Comparison of ENCODE assay signal across 8 mouse cellular contexts in the genomic region with DNA sequence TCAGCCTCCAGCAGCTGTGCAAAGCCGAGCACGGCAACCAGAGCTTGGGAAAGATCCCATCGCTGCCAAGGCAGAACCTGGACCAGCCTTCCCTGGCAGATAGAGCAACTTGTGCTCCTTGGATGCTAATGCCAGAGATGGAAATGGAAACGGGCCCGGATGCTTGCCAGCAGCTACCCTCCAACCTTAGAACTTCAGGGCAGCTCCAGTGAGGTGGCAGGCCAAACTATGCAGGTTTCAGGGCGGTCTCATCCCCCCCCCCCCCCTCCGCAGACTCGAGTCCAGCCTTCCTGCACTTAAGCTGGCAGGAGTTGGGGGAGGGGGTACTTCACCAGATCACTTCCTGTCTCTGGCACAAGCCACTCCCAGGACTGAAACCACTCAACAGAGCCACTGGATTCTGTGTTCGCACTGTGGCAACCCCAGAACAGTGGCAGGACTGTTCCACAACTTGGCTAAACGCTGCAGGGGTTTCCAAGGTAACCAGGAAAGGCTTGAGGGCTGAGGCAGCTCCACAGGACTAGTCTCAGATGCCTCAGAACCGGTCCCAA. TPM values are rescaled to one million over a fixed set of nuclear protein-coding genes. Genes with fewer than 3 reads are reported as not detected.
DNase-seq lines count a peak whose midpoint lies in the region; ATAC-seq and TF ChIP-seq lines count a peak whose summit lies in the region.

No protein-coding gene starts in this region.

- no peak for TF ChIP-seq CTCF in lung, postnatal 0 days (IDR thresholded peaks at IDR 0.05)

- H3K27me3 ChIP-seq in forebrain, embryonic 15.5 days = no peaks in the 10 kb centered on the region
- H3K27me3 ChIP-seq in lung, postnatal 0 days (replicated peaks; ENCODE audit: insufficient read depth, low read length) = no peaks in the 10 kb centered on the region

- no peak overlapping the region for H3K9ac ChIP-seq in forebrain, embryonic 15.5 days (replicated peaks)
- no peak overlapping the region for H3K9ac ChIP-seq in lung, postnatal 0 days (replicated peaks; ENCODE audit: low read depth)

- peak; percentile 60 for ATAC-seq in forebrain, embryonic 15.5 days (replicated peaks)
- ATAC-seq in inflammation-experienced regulatory T-cells, adult 6 months = peak; percentile 56
- peak; percentile 83 for ATAC-seq in lung, postnatal 0 days

- peaks cover 31% of the 10 kb centered on the region for H3K4me1 ChIP-seq in forebrain, embryonic 15.5 days
- H3K4me1 ChIP-seq in lung, postnatal 0 days (ENCODE audit: insufficient read depth, low read depth, low read length) = no peaks in the 10 kb centered on the region

- no peaks in the 10 kb centered on the region for H3K9me3 ChIP-seq in forebrain, embryonic 15.5 days
- no peaks in the 10 kb centered on the region for H3K9me3 ChIP-seq in lung, postnatal 0 days (ENCODE audit: low read length)

- DNase-seq in adrenal gland, postnatal 10 days = peak; percentile 24
- no peak for DNase-seq in adrenal gland, adult 18-20 months (ENCODE audit: low spot score in 2 of 2)
- DNase-seq in cerebellum, adult 11-12 months = peak; percentile 55
- peak; percentile 75 for DNase-seq in lung, postnatal 0 days (ENCODE audit: low spot score)
- DNase-seq in telencephalon, adult 2 months (ENCODE audit: low read depth, low spot score) = peak; percentile 87
- no peak for DNase-seq in heart, postnatal 36 days

- H3K4me3 ChIP-seq in forebrain, embryonic 15.5 days = no peak overlapping the region
- no peak overlapping the region for H3K4me3 ChIP-seq in lung, postnatal 0 days (ENCODE audit: low read depth, low read length)

- WGBS in forebrain, embryonic 15.5 days = 41% methylated on average over 11 of the region's 11 CpGs
- WGBS in lung, postnatal 0 days = 32% methylated on average over 8 of the region's 11 CpGs

- H3K4me2 ChIP-seq in forebrain, embryonic 15.5 days (replicated peaks) = no peak overlapping the region
- peak overlapping the region; percentile 3; the same call in 1 of the 2 replicates for H3K4me2 ChIP-seq in lung, postnatal 0 days (replicated peaks; ENCODE audit: low read depth, low read length)

- intact Hi-C loops in heart, postnatal 36 days (cut with DNase I) = no loop called here

- TF ChIP-seq EP300 in lung, postnatal 0 days (IDR thresholded peaks at IDR 0.05) = no peak

- no peaks in the 10 kb centered on the region for H3K36me3 ChIP-seq in forebrain, embryonic 15.5 days
- no peaks in the 10 kb centered on the region for H3K36me3 ChIP-seq in lung, postnatal 0 days (ENCODE audit: insufficient read depth, low read length)

- peak overlapping the region; percentile 39 for H3K27ac ChIP-seq in forebrain, embryonic 15.5 days (replicated peaks)
- no peak overlapping the region for H3K27ac ChIP-seq in lung, postnatal 0 days (ENCODE audit: low read length)

RNA-seq across cellular contexts. Expression of a gene that starts 26.9 kb away (rescaled TPM):
- total RNA-seq in adrenal gland, postnatal 10 days (2021) = 1 to 10 TPM; 6.2 to 9.1 TPM
- 10 to 100 TPM; 11.8 to 17.2 TPM for total RNA-seq in adrenal gland, adult 18-20 months (2021)
- 10.0 and 11.2 TPM in 2 replicates for polyA plus RNA-seq in forebrain, embryonic 15.5 days (2015; fragmentation: Nextera tagmentation; extraction: Ambion mirVana)
- polyA plus RNA-seq in inflammation-experienced regulatory T-cells, adult 6 months (2017; shearing (Covaris generic)) = not detected
- polyA plus RNA-seq in lung, postnatal 0 days (2015; fragmentation: Nextera tagmentation; extraction: Ambion mirVana) = 0.17 and 0.18 TPM in 2 replicates
- 1 to 10 TPM; 4.0 to 4.8 TPM for total RNA-seq in heart, postnatal 36 days (2021)

RNA-seq across cellular contexts. Expression of a gene that starts 33.1 kb away (rescaled TPM):
- total RNA-seq in adrenal gland, postnatal 10 days (2021) = 1 to 10 TPM; 2.2 to 2.3 TPM
- 1 to 10 TPM in 1 of 2 experiments, under 1 TPM in 1; 0.80 to 2.0 TPM for total RNA-seq in adrenal gland, adult 18-20 months (2021)
- polyA plus RNA-seq in forebrain, embryonic 15.5 days (2015; fragmentation: Nextera tagmentation; extraction: Ambion mirVana) = 0.52 and 0.64 TPM in 2 replicates
- 100 to 1,000 TPM in 1 of 3 experiments, 10 to 100 TPM in 2; 81.9 to 119 (median 91.2) TPM for polyA plus RNA-seq in inflammation-experienced regulatory T-cells, adult 6 months (2017; shearing (Covaris generic))
- polyA plus RNA-seq in lung, postnatal 0 days (2015; fragmentation: Nextera tagmentation; extraction: Ambion mirVana) = 1.6 and 2.5 TPM in 2 replicates
- total RNA-seq in heart, postnatal 36 days (2021) = 1 to 10 TPM; 2.0 TPM

Comparison
In these comparisons a context has a peak if more than half of its experiments do, and no peak if none do; other contexts are left out.
1. DNase-seq: peak in adrenal gland, postnatal 10 days (single experiment), cerebellum, adult 11-12 months (single experiment), lung, postnatal 0 days (single experiment) and telencephalon, adult 2 months (single experiment); none in adrenal gland, adult 18-20 months (0 of 2) and heart, postnatal 36 days (0 of 2).
2. Peak in every context shown above with its lines, with median percentiles within 50 percentile points of each other: ATAC-seq.